Comparison of ENCODE assay signal across 21 mouse cellular contexts in genomic region chr19:3401504-3401903, GRCm38 (mm10). TPM values are rescaled to one million over a fixed set of nuclear protein-coding genes. Genes with fewer than 3 reads are reported as not detected.
"Had no signal": no experiment of that assay in that cellular context is flagged by ENCODE, and none has a peak within 500 bp of the region (broad histone marks: within the 10 kb centered on the region; RNA-seq: fewer than 3 reads in every experiment).

No protein-coding gene starts in this region.

- H3K4me3 ChIP-seq: liver, embryonic 15.5 days; lung, embryonic 15.5 days; megakaryocyte, embryonic 14.5 days; midbrain, embryonic 13.5 days; midbrain, embryonic 15.5 days; neural tube, embryonic 12.5 days had no signal

- H3K9ac ChIP-seq: liver, embryonic 15.5 days; liver, postnatal 0 days; lung, embryonic 15.5 days; midbrain, embryonic 13.5 days; midbrain, embryonic 15.5 days; neural tube, embryonic 12.5 days had no signal

- H3K27ac ChIP-seq: liver, embryonic 15.5 days; lung, embryonic 15.5 days; macrophage; midbrain, embryonic 13.5 days; midbrain, embryonic 15.5 days; neural tube, embryonic 12.5 days had no signal

- H3K4me2 ChIP-seq: liver, embryonic 15.5 days; lung, embryonic 15.5 days; midbrain, embryonic 11.5 days; midbrain, embryonic 13.5 days; midbrain, embryonic 15.5 days; neural tube, embryonic 12.5 days had no signal

- H3K36me3 ChIP-seq: liver, embryonic 15.5 days; lung, embryonic 15.5 days; midbrain, embryonic 13.5 days; midbrain, embryonic 15.5 days; neural tube, embryonic 12.5 days had no signal

- H3K27me3 ChIP-seq: liver, embryonic 15.5 days; lung, embryonic 15.5 days; midbrain, embryonic 13.5 days; midbrain, embryonic 15.5 days; neural tube, embryonic 12.5 days had no signal

- H3K9me3 ChIP-seq: liver, embryonic 15.5 days; lung, embryonic 15.5 days; midbrain, embryonic 13.5 days; midbrain, embryonic 15.5 days; neural tube, embryonic 12.5 days had no signal

- ATAC-seq: liver, postnatal 0 days; lung, postnatal 0 days; midbrain, embryonic 13.5 days; midbrain, embryonic 15.5 days had no signal

- H3K4me1 ChIP-seq: liver, embryonic 15.5 days; lung, embryonic 15.5 days; midbrain, embryonic 13.5 days; midbrain, embryonic 15.5 days; neural tube, embryonic 12.5 days had no signal

- DNase-seq: liver, postnatal 0 days; lung, adult 2 months; lung, postnatal 14 days; right cerebral cortex, adult 18-20 months; right cerebral cortex, postnatal 25 days; right cerebral cortex, postnatal 4 days; spleen, adult 18-20 months; thymus, adult 2 months; thymus, postnatal 25 days; thymus, postnatal 4 days had no signal

RNA-seq across cellular contexts. Expression of gene Gal, which starts 12.8 kb away (rescaled TPM):
- total RNA-seq: monocyte, adult 5-6 weeks; neutrophil, adult 5-6 weeks had no signal
- polyA plus RNA-seq: liver, postnatal 0 days; macrophage had no signal

RNA-seq across cellular contexts. Expression of gene Tesmin, which starts 12.8 kb away (rescaled TPM):
- polyA plus RNA-seq: neural tube, embryonic 12.5 days had no signal
